Mouse (Mus musculus) CH12.LX (cell line): ENCODE measurements around the gene Grin3a. TPM values are rescaled to one million over a fixed set of nuclear protein-coding genes. Genes with fewer than 3 reads are reported as not detected.
A peak's percentile ranks its signal among the peaks of the same experiment; 100 is the strongest.

Experiments
- DNase-seq: peaks from one replicate; pipeline ENCODE4 v3.0.0-alpha.2; 2013; ENCODE audit errors: extremely low read depth
- H3K27ac ChIP-seq: 2 replicates; pipeline ENCODE4 v1.5.1; 2012; ENCODE audit warnings: low read depth, mild to moderate bottlenecking, control low read depth, moderate library complexity; ENCODE audit not compliant: insufficient read depth
- H3K27me3 ChIP-seq: replicated peaks from 2 replicates; pipeline ENCODE3; 2012; ENCODE audit warnings: inconsistent platforms
- H3K36me3 ChIP-seq, 2 experiments: replicated peaks in 1 of 2; 2 replicates each; pipeline versions ENCODE3 to v1.6.1; 2012; ENCODE audit warnings: inconsistent platforms in 1 of 2, low read length in 1 of 2, mild to moderate bottlenecking in 1 of 2, mixed read lengths in 1 of 2, moderate library complexity in 1 of 2; ENCODE audit not compliant: control insufficient read depth in 1 of 2, insufficient read depth in 1 of 2
- H3K4me1 ChIP-seq, 2 experiments: 2 replicates each; pipeline ENCODE4 v1.6.1; 2012; ENCODE audit warnings: inconsistent platforms in 1 of 2, moderate library complexity in 1 of 2; ENCODE audit not compliant: insufficient read depth in 2 of 2, control insufficient read depth in 1 of 2
- H3K4me2 ChIP-seq: 2 replicates; pipeline ENCODE4 v1.6.1; 2012; ENCODE audit warnings: low read depth, mild to moderate bottlenecking, control low read depth; ENCODE audit not compliant: poor library complexity, insufficient read depth, severe bottlenecking
- H3K4me3 ChIP-seq, 3 experiments: fragments of 150-350 bp in 1 of 3; sonication (generic) in 1 of 3; replicated peaks in 1 of 3; 2 replicates each; pipeline versions ENCODE3 to v1.5.1; 2011 to 2012; ENCODE audit warnings: low read depth in 2 of 3, low read length in 2 of 3, mild to moderate bottlenecking in 2 of 3, moderate library complexity in 2 of 3, control low read depth in 1 of 3, improper control_type of control experiment in 1 of 3, inconsistent platforms in 1 of 3, mixed read lengths in 1 of 3; ENCODE audit not compliant: poor library complexity in 1 of 3
- H3K79me2 ChIP-seq: replicated peaks from 2 replicates; pipeline ENCODE4 v1.6.1; 2012; ENCODE audit warnings: mild to moderate bottlenecking, moderate library complexity; ENCODE audit not compliant: control insufficient read depth, poor library complexity, insufficient read depth, severe bottlenecking; ENCODE audit errors: extremely low read depth
- H3K9ac ChIP-seq: 2 replicates; pipeline ENCODE4 v1.6.1; 2012; ENCODE audit warnings: low read depth, mild to moderate bottlenecking, control low read depth, moderate library complexity; ENCODE audit not compliant: insufficient read depth
- H3K9me3 ChIP-seq: replicated peaks from 2 replicates; pipeline ENCODE3; 2012; ENCODE audit warnings: low read length, inconsistent platforms, mixed read lengths
- BHLHE40 ChIP-seq: IDR thresholded peaks from 2 replicates; pipeline ENCODE4 v1.6.1; 2011; ENCODE audit warnings: mild to moderate bottlenecking, low read depth, low read length, improper control_type of control experiment
- CHD2 ChIP-seq: IDR thresholded peaks from 2 replicates; pipeline ENCODE4 v1.6.1; 2011; ENCODE audit warnings: low read length, improper control_type of control experiment
- E2F4 ChIP-seq: IDR thresholded peaks from 2 replicates; pipeline ENCODE4 v1.6.1; 2011; ENCODE audit warnings: low read depth, low read length, improper control_type of control experiment; ENCODE audit not compliant: insufficient replicate concordance
- ELF1 ChIP-seq: IDR thresholded peaks from 2 replicates; pipeline ENCODE4 v1.6.1; 2014; ENCODE audit warnings: low read depth, mild to moderate bottlenecking, inconsistent platforms, low read length, improper control_type of control experiment
- EP300 ChIP-seq: IDR thresholded peaks from 2 replicates; pipeline ENCODE4 v1.6.1; 2011; ENCODE audit warnings: low read length, improper control_type of control experiment
- GABPA ChIP-seq: IDR thresholded peaks from 2 replicates; pipeline ENCODE4 v1.6.1; 2012; ENCODE audit warnings: low read depth, low read length, improper control_type of control experiment, inconsistent platforms; ENCODE audit not compliant: insufficient replicate concordance
- HCFC1 ChIP-seq: IDR thresholded peaks from 2 replicates; pipeline ENCODE4 v1.6.1; 2012; ENCODE audit warnings: low read depth, mild to moderate bottlenecking, inconsistent platforms, low read length, improper control_type of control experiment
- JUN ChIP-seq: IDR thresholded peaks from 2 replicates; pipeline ENCODE4 v1.6.1; 2011; ENCODE audit warnings: low read depth, mild to moderate bottlenecking, low read length, improper control_type of control experiment, moderate library complexity; ENCODE audit not compliant: insufficient read depth
- KAT2A ChIP-seq: IDR thresholded peaks from 2 replicates; pipeline ENCODE4 v1.6.1; 2012; ENCODE audit warnings: low read length, improper control_type of control experiment, inconsistent platforms; ENCODE audit not compliant: insufficient replicate concordance
- MAX ChIP-seq: IDR thresholded peaks from 2 replicates; pipeline ENCODE4 v1.6.1; 2011; ENCODE audit warnings: low read length, improper control_type of control experiment
- MXI1 ChIP-seq: IDR thresholded peaks from 2 replicates; pipeline ENCODE4 v1.6.1; 2011; ENCODE audit warnings: mild to moderate bottlenecking, low read depth, low read length, improper control_type of control experiment
- MYC ChIP-seq: IDR thresholded peaks from 2 replicates; pipeline ENCODE4 v1.6.1; 2011; ENCODE audit warnings: low read depth, mild to moderate bottlenecking, improper control_type of control experiment, low read length
- NELFE ChIP-seq: IDR thresholded peaks from 2 replicates; pipeline ENCODE4 v1.6.1; 2011; ENCODE audit warnings: low read depth, low read length, improper control_type of control experiment
- NRF1 ChIP-seq: IDR thresholded peaks from 2 replicates; pipeline ENCODE4 v1.6.1; 2014; ENCODE audit warnings: low read depth, mild to moderate bottlenecking, inconsistent platforms, low read length, improper control_type of control experiment, moderate library complexity
- POLR2A ChIP-seq: IDR thresholded peaks from 2 replicates; pipeline ENCODE4 v1.6.1; 2011; ENCODE audit warnings: low read depth, mild to moderate bottlenecking, improper control_type of control experiment, low read length
- RAD21 ChIP-seq: IDR thresholded peaks from 2 replicates; pipeline ENCODE4 v1.6.1; 2011; ENCODE audit warnings: low read depth, mild to moderate bottlenecking, low read length, improper control_type of control experiment, moderate library complexity
- RCOR1 ChIP-seq: conservative IDR thresholded peaks from 2 replicates; pipeline ENCODE4 v1.6.1; 2012; ENCODE audit warnings: low read depth, mild to moderate bottlenecking, inconsistent platforms, low read length, improper control_type of control experiment
- SIN3A ChIP-seq: IDR thresholded peaks from 2 replicates; pipeline ENCODE4 v1.6.1; 2012; ENCODE audit warnings: low read length, improper control_type of control experiment, inconsistent platforms
- TCF12 ChIP-seq: IDR thresholded peaks from 2 replicates; pipeline ENCODE4 v1.6.1; 2014; ENCODE audit warnings: low read depth, mild to moderate bottlenecking, inconsistent platforms, low read length, improper control_type of control experiment
- USF1 ChIP-seq: IDR thresholded peaks from 2 replicates; pipeline ENCODE4 v1.6.1; 2014; ENCODE audit warnings: low read depth, mild to moderate bottlenecking, inconsistent platforms, low read length, improper control_type of control experiment
- ZKSCAN1 ChIP-seq: IDR thresholded peaks from 2 replicates; pipeline ENCODE4 v1.6.1; 2012; ENCODE audit warnings: low read depth, inconsistent platforms, low read length, improper control_type of control experiment, borderline replicate concordance
- ZMIZ1 ChIP-seq: IDR thresholded peaks from 2 replicates; pipeline ENCODE4 v1.6.1; 2012; ENCODE audit warnings: low read depth, mild to moderate bottlenecking, inconsistent platforms, low read length, improper control_type of control experiment
- dilution Hi-C: fragments of 300-500 bp; cut with MboI; formaldehyde crosslinking; loops from 2 replicates; pipeline ENCODE4 v1.14.3; 2020; ENCODE audit warnings: low sequenced_read_pairs; ENCODE audit not compliant: extremely low pct_unique_long_range_greater_than_20kb, extremely low pct_ligation_motif_present
- in situ Hi-C: fragments of 300-500 bp; cut with MboI; formaldehyde crosslinking; loops from 3 replicates; pipeline ENCODE4 v1.14.3; 2019; ENCODE audit warnings: low sequenced_read_pairs, low pct_ligation_motif_present, low pct_unique_long_range_greater_than_20kb, mixed read lengths
- polyA plus RNA-seq: library from polyadenylated mRNA; unstranded; fragments of >175 nt; gene quantifications from 2 replicates; pipeline ENCODE4 v1.2.1, GENCODE M21; 2012; ENCODE audit warnings: low read depth; ENCODE audit not compliant: insufficient read length
- total RNA-seq, 2 experiments: library from RNA; depleted of rRNA; stranded (reverse); fragments of 300-350 nt in 1 of 2; fragments of >200 nt in 1 of 2; gene quantifications; 2 replicates each; pipeline ENCODE4 v1.2.3; 2012 to 2014

The Grin3a gene
- total and polyA plus RNA-seq, 3 experiments: 0.06 TPM; not detected in 2

DNA sequence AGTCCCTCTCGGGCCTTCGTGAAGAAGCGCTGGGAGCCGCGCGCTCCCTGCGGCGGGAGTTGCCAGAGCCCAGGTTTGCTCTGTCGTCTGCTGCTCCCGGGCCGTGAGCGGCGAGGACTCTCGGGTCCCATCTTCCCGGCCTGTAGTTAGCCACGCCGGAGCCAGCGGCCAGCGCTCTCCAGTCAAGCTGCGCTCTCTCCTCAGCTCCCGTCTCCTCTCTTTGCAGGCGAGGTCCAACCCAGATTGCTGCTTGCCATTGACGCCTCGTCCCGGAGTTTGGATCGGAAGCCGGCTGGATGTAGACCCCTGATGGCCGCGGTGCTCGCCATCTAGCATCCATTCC lies 213.4 kb downstream of the Grin3a start:
- peak overlapping the region; percentile 96 for H3K9ac ChIP-seq
- peak overlapping the region; percentile 67 to 96 (median 84) for H3K4me3 ChIP-seq
- H3K4me2 ChIP-seq: peak overlapping the region; percentile 47
- no peaks in the 10 kb centered on the region for H3K27me3 ChIP-seq
- dilution Hi-C loops (no loop called here), in situ Hi-C loops (no loop called here)
- H3K36me3 ChIP-seq: peaks cover 27 to 37% of the 10 kb centered on the region in 2 experiments
- no peaks in the 10 kb centered on the region for H3K9me3 ChIP-seq
- peaks cover 0 to 22% of the 10 kb centered on the region in 2 experiments; a peak in 2 of 4 replicates for H3K4me1 ChIP-seq
- no peak for DNase-seq
- H3K79me2 ChIP-seq: peaks cover 20% of the 10 kb centered on the region
- H3K27ac ChIP-seq: 0 out of 2 replicates have a peak overlapping the region, but pooled peaks have one; percentile 7
- TF ChIP-seq MYC (no peak), MXI1 (peak; percentile 6; the same call in 1 of the 2 replicates), SIN3A (no peak)

DNA sequence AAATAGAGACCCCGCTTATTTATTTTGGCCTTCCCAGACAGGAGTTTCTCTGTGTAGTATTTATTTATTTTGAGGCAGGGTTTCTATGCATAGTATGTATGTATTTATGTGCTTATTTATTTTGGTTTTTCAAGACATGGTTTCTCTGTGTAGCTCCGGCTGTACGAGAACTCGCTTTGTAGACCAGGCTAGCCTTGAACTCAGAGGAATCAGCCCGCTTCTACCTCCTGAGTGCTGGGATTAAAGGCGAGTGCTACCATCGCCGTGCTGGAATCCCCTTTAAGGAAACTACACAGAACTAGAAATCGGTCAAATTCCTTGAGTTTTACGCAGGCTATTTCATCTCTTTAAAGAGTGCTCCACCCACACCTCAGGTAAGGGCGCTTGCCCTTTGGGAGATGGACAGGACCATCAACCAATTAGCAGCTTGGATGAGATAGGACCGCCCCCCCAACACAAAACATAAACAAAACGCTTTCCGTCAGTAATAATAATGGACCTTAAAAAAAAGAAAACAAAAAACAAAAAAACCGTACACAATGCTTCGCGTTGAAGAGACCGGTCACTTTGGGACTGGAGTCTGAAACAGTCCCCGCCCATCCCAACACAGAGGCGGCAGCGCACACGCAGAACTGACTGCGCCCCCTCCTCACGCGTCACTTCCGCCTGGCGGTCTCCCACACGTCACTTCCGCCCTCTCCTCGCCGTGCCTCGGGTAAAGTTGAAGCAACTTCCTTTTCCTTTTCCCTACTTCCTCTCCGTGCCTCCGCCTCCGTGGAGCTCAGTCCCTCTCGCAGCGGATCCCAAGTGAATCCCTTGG lies 214.0 kb downstream of the Grin3a start, which contains the start of gene Rnf20:
Gene Rnf20, plus strand, starts transcription at position 688 of the 820 bp plus-strand sequence.
- Histone ChIP-seq H3K27ac (0 out of 2 replicates have a peak within 1 kb of the TSS, but pooled peaks have one; percentile 7), H3K9ac (peak within 1 kb of the TSS; percentile 96), H3K4me1 (peaks cover 0 to 26% of the 10 kb centered on the region in 2 experiments; a peak in 2 of 4 replicates), H3K27me3 (no peaks in the 10 kb centered on the region), H3K36me3 (peaks cover 26 to 31% of the 10 kb centered on the region in 2 experiments), H3K4me3 (peak within 1 kb of the TSS; percentile 67 to 96 (median 84)), H3K4me2 (peak within 1 kb of the TSS; percentile 71), H3K9me3 (no peaks in the 10 kb centered on the region), H3K79me2 (peaks cover 20% of the 10 kb centered on the region)
- dilution Hi-C loops: no loop called here
- in situ Hi-C loops: no loop called here
- DNase-seq: peak; percentile 94
- TF ChIP-seq BHLHE40 (no peak), EP300 (no peak), SIN3A (peak; percentile 74), E2F4 (no peak), USF1 (no peak), GABPA (no peak; the same call in 1 of the 2 replicates), TCF12 (0 out of 2 replicates have a peak, but pooled peaks have one; percentile 12), ELF1 (peak; percentile 91), JUN (no peak), KAT2A (peak; percentile 86; the same call in 1 of the 2 replicates), RCOR1 (no peak), MXI1 (peak; percentile 26; the same call in 1 of the 2 replicates), HCFC1 (peak; percentile 95), NELFE (peak; percentile 65), CHD2 (peak; percentile 57; the same call in 1 of the 2 replicates), MYC (peak; percentile 3; the same call in 1 of the 2 replicates), POLR2A (peak; percentile 80), ZMIZ1 (0 out of 2 replicates have a peak, but pooled peaks have one; percentile 58), RAD21 (no peak), NRF1 (peak; percentile 63), MAX (peak; percentile 19; the same call in 1 of the 2 replicates), ZKSCAN1 (no peak)
